Mouse (Mus musculus): Measurements from ENCODE around the gene Ankdd1b. TPM values are rescaled to one million over a fixed set of nuclear protein-coding genes. Genes with fewer than 3 reads are reported as not detected.

The Ankdd1b gene
- under 1 TPM; 0.86 to 0.90 TPM for total RNA-seq (2021)
- long read RNA-seq, experiment 1, partial matches to known transcripts: 0 of 1 reads
- long read RNA-seq, experiment 1, other reads (novel, unspliced or antisense): 1 of 1 reads
- long read RNA-seq, experiment 2, partial matches to known transcripts: 0 of 7 reads
- long read RNA-seq, experiment 2, other reads (novel, unspliced or antisense): 7 of 7 reads

GRCm38 (mm10) chr13:96470957-96471356, at the start of gene Ankdd1b:
Gene Ankdd1b, minus strand, starts transcription at chr13:96471198.
- no peak for DNase-seq (ENCODE audit: low spot score in 2 of 2)

- DNase-seq (ENCODE audit: low spot score in 2 of 2): no peak
Measured at GRCm38 (mm10) chr13:96517335-96517734, 46.3 kb upstream of the Ankdd1b start.

GRCm38 (mm10) chr13:96516249-96516648, 45.3 kb upstream of the Ankdd1b start:
- no peak for DNase-seq (ENCODE audit: low spot score in 2 of 2)

- no peak for DNase-seq (ENCODE audit: low spot score in 2 of 2)
Measured at GRCm38 (mm10) chr13:96514154-96514942, 43.4 kb upstream of the Ankdd1b start.

GRCm38 (mm10) chr13:96511893-96512292, 40.9 kb upstream of the Ankdd1b start:
- no peak for DNase-seq (ENCODE audit: low spot score in 2 of 2)

- no peak for DNase-seq (ENCODE audit: low spot score in 2 of 2)
Measured at GRCm38 (mm10) chr13:96511262-96511661, 40.3 kb upstream of the Ankdd1b start.

- DNase-seq (ENCODE audit: low spot score in 2 of 2): peak in 1 of 2 experiments; percentile 25
Measured at GRCm38 (mm10) chr13:96510635-96511034, 39.6 kb upstream of the Ankdd1b start.

- DNase-seq (ENCODE audit: low spot score in 2 of 2): no peak
Measured at GRCm38 (mm10) chr13:96507541-96507940, 36.5 kb upstream of the Ankdd1b start.

- DNase-seq (ENCODE audit: low spot score in 2 of 2): no peak
Measured at GRCm38 (mm10) chr13:96506313-96506712, 35.3 kb upstream of the Ankdd1b start.

GRCm38 (mm10) chr13:96505661-96506060, 34.7 kb upstream of the Ankdd1b start:
- no peak for DNase-seq (ENCODE audit: low spot score in 2 of 2)

GRCm38 (mm10) chr13:96499891-96500290, 28.9 kb upstream of the Ankdd1b start:
- no peak for DNase-seq (ENCODE audit: low spot score in 2 of 2)

GRCm38 (mm10) chr13:96496630-96497029, 25.6 kb upstream of the Ankdd1b start:
- no peak for DNase-seq (ENCODE audit: low spot score in 2 of 2)

GRCm38 (mm10) chr13:96490433-96490832, 19.4 kb upstream of the Ankdd1b start, which contains the start of gene Gm17622:
Gene Gm17622, plus strand, starts transcription at chr13:96490733.
- DNase-seq (ENCODE audit: low spot score in 2 of 2): no peak

GRCm38 (mm10) chr13:96487968-96488367, 17.0 kb upstream of the Ankdd1b start:
- no peak for DNase-seq (ENCODE audit: low spot score in 2 of 2)

- DNase-seq (ENCODE audit: low spot score in 2 of 2): no peak
Measured at GRCm38 (mm10) chr13:96487230-96487629, 16.2 kb upstream of the Ankdd1b start.

- no peak for DNase-seq (ENCODE audit: low spot score in 2 of 2)
Measured at GRCm38 (mm10) chr13:96478991-96479390, 8.0 kb upstream of the Ankdd1b start.

- no peak for DNase-seq (ENCODE audit: low spot score in 2 of 2)
Measured at GRCm38 (mm10) chr13:96477226-96477625, 6.2 kb upstream of the Ankdd1b start.

- no peak for DNase-seq (ENCODE audit: low spot score in 2 of 2)
Measured at GRCm38 (mm10) chr13:96470556-96470955, 442 bp downstream of the Ankdd1b start.

GRCm38 (mm10) chr13:96468678-96469077, 2.3 kb downstream of the Ankdd1b start:
- no peak for DNase-seq (ENCODE audit: low spot score in 2 of 2)

- no peak for DNase-seq (ENCODE audit: low spot score in 2 of 2)
Measured at GRCm38 (mm10) chr13:96465315-96465714, 5.7 kb downstream of the Ankdd1b start.

- DNase-seq (ENCODE audit: low spot score in 2 of 2): no peak
Measured at GRCm38 (mm10) chr13:96462644-96463043, 8.4 kb downstream of the Ankdd1b start.

GRCm38 (mm10) chr13:96458606-96459005, 12.4 kb downstream of the Ankdd1b start:
- no peak for DNase-seq (ENCODE audit: low spot score in 2 of 2)

GRCm38 (mm10) chr13:96458018-96458417, 13.0 kb downstream of the Ankdd1b start:
- DNase-seq (ENCODE audit: low spot score in 2 of 2): no peak

Measured in adrenal gland, adult 18-20 months (tissue).